Mouse (Mus musculus) limb, embryonic 12.5 days (tissue): Measurements from ENCODE around the gene Adam12. TPM values are rescaled to one million over a fixed set of nuclear protein-coding genes. Genes with fewer than 3 reads are reported as not detected.

Experiments used
- ATAC-seq: fragments of 200-750 bp; cut with Nextera tagmentation; 2 replicates; pipeline ENCODE4 v1.8.0; 2017; ENCODE audit warnings: low read depth, moderate TSS enrichment; ENCODE audit not compliant: insufficient number of reproducible peaks, insufficient read depth, low FRiP score, low TSS enrichment
- H3K27ac ChIP-seq: fragments of 300-500 bp; sonication (generic); 2 replicates; pipeline ENCODE4 v1.5.1; 2016; ENCODE audit warnings: mild to moderate bottlenecking, moderate library complexity
- H3K27me3 ChIP-seq: fragments of 300-500 bp; sonication (generic); 2 replicates; pipeline ENCODE4 v1.6.1; 2016; ENCODE audit warnings: mild to moderate bottlenecking, moderate library complexity
- H3K36me3 ChIP-seq: fragments of 300-500 bp; sonication (generic); 2 replicates; pipeline ENCODE4 v1.6.1; 2016; ENCODE audit warnings: mild to moderate bottlenecking, moderate library complexity
- H3K4me1 ChIP-seq: fragments of 300-500 bp; sonication (generic); replicated peaks from 2 replicates; pipeline ENCODE4 v1.6.1; 2016
- H3K4me2 ChIP-seq: fragments of 300-500 bp; sonication (generic); 2 replicates; pipeline ENCODE4 v1.6.1; 2016; ENCODE audit warnings: mild to moderate bottlenecking, moderate library complexity
- H3K4me3 ChIP-seq: fragments of 300-500 bp; sonication (generic); replicated peaks from 2 replicates; pipeline ENCODE4 v1.5.1; 2016; ENCODE audit warnings: mild to moderate bottlenecking
- H3K9ac ChIP-seq: fragments of 300-500 bp; sonication (generic); replicated peaks from 2 replicates; pipeline ENCODE4 v1.6.1; 2016; ENCODE audit warnings: mild to moderate bottlenecking, moderate library complexity
- H3K9me3 ChIP-seq: fragments of 300-500 bp; sonication (generic); 2 replicates; pipeline ENCODE4 v1.6.1; 2016; ENCODE audit warnings: mild to moderate bottlenecking, moderate library complexity
- WGBS: fragments of 180-500 bp; shearing (Covaris S2); methylation state at CpG from one replicate; pipeline ENCODE4 v1.1.7; 2016; 5-methylcytosine and 5-hydroxymethylcytosine counted together
- polyA plus RNA-seq: library from polyadenylated mRNA; unstranded; fragments of >200 nt; fragmentation: Nextera tagmentation; extraction: Ambion mirVana; gene quantifications from 2 replicates; pipeline ENCODE4 v1.2.1, GENCODE M21; 2016

Gene Adam12
- polyA plus RNA-seq, 1 experiment from 2014 or later: 4.9 TPM

DNA sequence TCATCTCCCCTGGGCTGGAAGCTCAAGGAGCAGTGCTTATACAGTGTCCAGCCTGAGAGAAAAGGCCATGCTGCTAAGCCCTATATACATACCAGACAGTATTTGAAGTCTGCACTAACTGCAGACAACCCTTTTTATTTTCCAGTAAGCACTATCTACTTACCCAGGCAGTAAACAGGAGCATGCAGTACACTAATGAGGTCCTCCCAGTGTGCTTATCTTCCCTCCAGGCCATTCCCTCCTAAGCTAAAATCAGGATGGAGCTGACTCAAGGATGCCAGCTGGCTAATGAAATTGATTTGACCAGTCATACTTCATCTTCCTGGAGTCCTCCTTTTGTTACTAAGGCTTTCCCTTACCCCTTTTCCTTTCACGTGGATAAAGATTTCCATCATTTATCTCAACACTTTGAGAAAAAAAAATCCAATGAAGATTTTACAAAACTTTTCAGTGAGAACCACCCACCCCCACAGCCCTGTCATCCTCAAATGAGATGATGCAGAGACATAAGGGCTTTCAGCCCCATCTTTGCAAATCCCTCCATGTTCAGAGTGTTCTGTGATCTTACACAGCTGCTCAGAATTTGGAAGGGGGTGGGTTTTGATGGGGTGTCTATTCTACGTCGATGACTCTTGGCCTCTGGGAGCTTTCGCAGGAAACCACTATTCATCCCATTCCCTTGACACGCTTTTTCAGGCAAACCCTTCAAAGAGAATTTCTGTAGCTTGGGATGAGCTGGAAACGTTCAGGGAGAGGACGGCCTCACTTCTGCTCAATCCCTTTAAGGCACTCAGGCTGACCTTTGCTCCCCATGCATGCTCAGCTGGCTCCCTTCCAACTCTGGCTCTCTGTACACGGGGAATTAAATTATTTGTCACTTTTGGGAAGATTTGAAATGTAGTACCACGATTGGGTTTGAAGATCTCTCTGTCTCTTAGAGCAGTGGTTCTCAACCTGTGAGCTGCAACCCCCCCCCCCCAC, 277.5 kb downstream of the Adam12 start:
- Histone ChIP-seq H3K36me3 (no peaks in the 10 kb centered on the region), H3K4me2 (no peak overlapping the region), H3K9me3 (no peaks in the 10 kb centered on the region), H3K27me3 (no peaks in the 10 kb centered on the region), H3K9ac (no peak overlapping the region), H3K4me3 (no peak overlapping the region), H3K27ac (no peak overlapping the region), H3K4me1 (no peaks in the 10 kb centered on the region)
- no peak for ATAC-seq
- WGBS: 41% methylated on average over 9 of the region's 9 CpGs

DNA sequence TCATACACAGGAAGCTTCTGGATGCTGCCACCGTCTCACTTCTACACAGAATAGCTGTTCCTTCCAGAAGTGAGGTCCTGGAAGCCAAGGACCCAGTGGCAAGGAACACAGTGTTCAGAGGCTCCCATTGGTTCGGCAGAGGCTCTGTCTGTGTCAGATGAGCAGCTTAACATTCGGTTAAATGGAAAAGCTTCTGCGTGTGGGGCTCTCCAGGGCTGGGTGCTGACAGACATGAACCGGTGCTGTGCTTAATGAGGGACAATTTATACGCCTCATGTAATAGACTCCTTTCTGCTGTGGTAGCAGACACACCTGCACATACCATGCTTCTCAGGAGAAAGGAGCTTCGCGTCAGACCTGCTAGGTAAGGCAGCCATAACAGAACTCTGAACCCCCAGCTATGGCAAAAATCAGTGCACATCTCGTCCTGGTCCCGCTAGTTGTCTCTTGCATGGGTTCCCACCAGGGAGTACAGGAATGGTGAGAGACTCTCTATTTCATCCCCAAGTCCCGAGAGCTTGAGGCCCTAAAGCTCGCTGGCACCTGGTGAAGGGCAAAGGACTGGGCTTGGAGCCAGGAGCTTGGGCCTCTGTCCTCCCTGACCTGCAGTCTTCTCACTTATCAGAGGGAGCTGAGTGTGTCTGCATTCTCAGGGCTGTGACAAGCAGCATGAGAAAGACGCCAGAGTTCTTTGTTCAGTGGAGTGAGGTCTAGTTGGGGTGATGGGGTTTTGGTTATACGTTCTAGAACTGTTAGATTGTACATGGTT, 280.0 kb downstream of the Adam12 start:
- WGBS: 83% methylated on average over 14 of the region's 14 CpGs
- Histone ChIP-seq H3K27me3 (no peaks in the 10 kb centered on the region), H3K9me3 (no peaks in the 10 kb centered on the region), H3K4me2 (no peak overlapping the region), H3K36me3 (no peaks in the 10 kb centered on the region), H3K27ac (no peak overlapping the region), H3K9ac (no peak overlapping the region), H3K4me1 (no peaks in the 10 kb centered on the region), H3K4me3 (no peak overlapping the region)
- ATAC-seq: no peak

DNA sequence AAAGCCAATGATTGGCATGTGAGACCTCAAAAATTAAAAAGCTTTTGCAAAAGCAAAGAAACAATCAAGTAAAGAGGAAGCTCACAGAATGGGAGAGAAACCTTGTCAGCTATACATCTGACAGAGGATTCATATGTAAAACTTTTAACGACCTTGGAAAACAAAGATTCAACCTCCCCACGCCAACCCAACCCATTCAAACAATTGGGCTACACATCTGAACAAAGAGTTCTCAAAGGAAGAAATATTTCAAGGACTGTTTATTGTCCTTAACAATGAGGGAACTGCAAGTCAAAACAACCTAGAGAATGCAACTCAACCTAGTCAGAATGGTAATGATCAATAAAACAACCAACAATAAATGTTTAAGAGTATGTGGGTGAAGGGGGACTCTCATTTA, 284.6 kb downstream of the Adam12 start:
- H3K4me1 ChIP-seq: no peaks in the 10 kb centered on the region
- H3K9ac ChIP-seq: no peak overlapping the region
- 70% methylated on average over 2 of the region's 2 CpGs for WGBS
- H3K9me3 ChIP-seq: no peaks in the 10 kb centered on the region
- H3K4me2 ChIP-seq: no peak overlapping the region
- no peak for ATAC-seq
- no peak overlapping the region for H3K4me3 ChIP-seq
- no peaks in the 10 kb centered on the region for H3K36me3 ChIP-seq
- H3K27me3 ChIP-seq: no peaks in the 10 kb centered on the region
- no peak overlapping the region for H3K27ac ChIP-seq

DNA sequence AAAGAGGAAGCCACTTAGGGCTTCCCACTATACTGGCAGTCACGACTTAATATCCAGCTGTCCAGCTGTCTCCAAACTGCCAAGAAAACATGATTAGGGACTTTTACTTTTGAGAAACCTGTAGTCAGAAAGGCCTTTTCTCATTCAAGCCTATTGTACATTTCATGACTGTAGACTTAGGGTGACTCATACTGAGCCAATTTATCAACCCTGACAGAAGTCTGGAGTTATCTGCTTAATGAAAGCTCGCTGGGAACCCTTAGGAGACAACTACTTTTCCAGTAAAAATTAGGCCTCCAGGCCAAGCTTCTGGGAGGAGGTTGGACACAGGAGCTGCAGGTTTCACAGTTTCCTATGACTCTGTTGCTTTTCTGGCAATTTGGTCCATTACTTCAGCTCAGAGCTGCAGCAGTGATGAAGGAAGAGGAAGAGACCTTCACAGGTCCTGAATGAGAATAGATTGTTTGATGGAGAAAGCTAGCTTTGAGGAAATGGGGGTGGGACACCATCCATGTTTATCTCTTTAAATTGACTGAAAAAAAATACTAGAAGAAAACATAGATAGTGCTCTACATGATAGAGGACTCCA, 285.1 kb downstream of the Adam12 start:
- 45% methylated on average over 2 of the region's 2 CpGs for WGBS
- Histone ChIP-seq H3K9ac (no peak overlapping the region), H3K4me1 (no peaks in the 10 kb centered on the region), H3K4me2 (no peak overlapping the region), H3K9me3 (no peaks in the 10 kb centered on the region), H3K36me3 (no peaks in the 10 kb centered on the region), H3K27ac (no peak overlapping the region), H3K27me3 (no peaks in the 10 kb centered on the region), H3K4me3 (no peak overlapping the region)
- ATAC-seq: no peak

DNA sequence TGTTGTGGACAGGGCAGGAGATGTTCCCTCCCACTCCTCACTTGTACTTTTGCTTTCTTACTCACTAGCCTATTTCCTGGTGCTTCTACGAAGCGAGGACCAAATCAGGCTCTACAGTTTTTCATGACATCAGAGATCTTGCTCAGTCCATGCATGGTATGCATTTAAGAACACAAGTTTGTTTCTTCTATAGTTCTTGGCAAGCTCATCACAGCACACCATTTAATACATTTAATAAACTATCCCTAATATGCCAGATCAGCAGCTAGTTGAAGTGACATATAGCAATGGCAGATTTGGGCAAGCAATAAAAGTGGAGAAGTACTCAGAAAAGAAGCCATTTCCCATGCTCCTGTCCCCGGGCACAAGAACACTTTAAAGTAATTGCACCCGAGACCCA, 285.8 kb downstream of the Adam12 start:
- ATAC-seq: no peak
- Histone ChIP-seq H3K4me1 (no peaks in the 10 kb centered on the region), H3K27ac (no peak overlapping the region), H3K27me3 (no peaks in the 10 kb centered on the region), H3K36me3 (no peaks in the 10 kb centered on the region), H3K9ac (no peak overlapping the region), H3K9me3 (no peaks in the 10 kb centered on the region), H3K4me3 (no peak overlapping the region), H3K4me2 (no peak overlapping the region)
- 62% methylated on average over 4 of the region's 4 CpGs for WGBS

DNA sequence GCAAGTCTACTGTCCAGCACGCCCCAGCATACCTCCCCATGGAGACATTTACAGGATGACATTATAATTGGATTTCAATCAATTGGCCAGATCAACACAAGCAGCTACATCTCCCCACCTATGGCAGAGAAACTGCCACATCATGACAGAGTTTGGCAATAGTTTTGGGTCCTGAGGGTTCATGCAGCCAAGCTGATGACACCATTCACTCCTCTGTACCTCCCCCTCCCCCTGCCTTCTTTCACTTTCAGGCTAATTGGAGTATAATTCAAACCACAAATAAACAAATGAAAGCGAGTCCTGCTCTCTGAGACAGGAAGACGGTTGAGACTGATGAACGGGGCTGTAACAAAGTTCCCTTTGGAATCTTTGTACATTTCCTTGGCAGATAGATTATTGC, 291.5 kb downstream of the Adam12 start:
- WGBS: 55% methylated on average over 4 of the region's 4 CpGs
- H3K4me3 ChIP-seq: no peak overlapping the region
- no peak for ATAC-seq
- H3K9me3 ChIP-seq: no peaks in the 10 kb centered on the region
- H3K4me1 ChIP-seq: no peaks in the 10 kb centered on the region
- H3K4me2 ChIP-seq: no peak overlapping the region
- H3K9ac ChIP-seq: no peak overlapping the region
- no peak overlapping the region for H3K27ac ChIP-seq
- H3K27me3 ChIP-seq: peaks cover 3% of the 10 kb centered on the region; the same call in 1 of the 2 replicates
- no peaks in the 10 kb centered on the region for H3K36me3 ChIP-seq

DNA sequence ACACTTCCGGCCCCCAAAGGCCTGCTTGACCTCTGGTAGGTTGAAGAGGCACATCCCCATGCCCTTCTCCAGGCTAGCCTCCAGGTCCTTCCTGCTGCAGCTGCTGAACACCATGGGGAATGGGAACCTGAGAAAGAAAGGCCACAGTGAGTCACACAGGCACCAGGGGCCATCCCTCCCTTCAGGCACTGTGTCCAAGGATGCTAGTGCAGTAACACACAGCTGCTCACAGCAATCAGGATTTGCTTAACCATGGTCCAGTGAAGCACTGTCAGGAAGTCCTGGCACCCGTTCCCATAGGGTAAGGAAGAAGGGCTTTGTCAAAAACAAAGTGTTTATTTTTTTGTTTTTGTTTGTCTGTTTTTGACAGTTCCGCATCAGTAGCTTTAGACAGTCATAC, 294.5 kb downstream of the Adam12 start:
- Histone ChIP-seq H3K4me3 (no peak overlapping the region), H3K9me3 (no peaks in the 10 kb centered on the region), H3K4me1 (peaks cover 7% of the 10 kb centered on the region), H3K27ac (no peak overlapping the region), H3K36me3 (no peaks in the 10 kb centered on the region), H3K9ac (no peak overlapping the region), H3K27me3 (peaks cover 3% of the 10 kb centered on the region; the same call in 1 of the 2 replicates), H3K4me2 (no peak overlapping the region)
- no peak for ATAC-seq
- 86% methylated on average over 3 of the region's 3 CpGs for WGBS

DNA sequence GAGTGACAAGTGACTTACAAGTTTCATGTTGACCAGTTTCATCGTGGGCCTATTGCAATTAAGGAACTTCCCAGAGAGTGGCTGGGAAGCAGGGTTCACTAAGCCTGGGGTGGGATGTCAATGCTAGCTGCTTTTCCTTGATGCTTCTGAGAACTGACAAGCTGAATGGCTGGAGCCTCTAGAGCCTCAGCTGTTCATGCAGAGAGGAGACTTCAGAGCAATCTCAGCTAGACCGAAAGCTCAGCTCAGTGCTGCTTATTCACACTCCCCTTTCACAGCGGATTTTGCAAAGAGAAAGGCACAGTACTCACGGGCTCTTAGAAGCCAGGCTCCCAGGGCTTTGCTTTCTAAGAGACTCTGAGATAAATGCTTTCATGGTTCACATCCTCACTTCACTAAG, 295.6 kb downstream of the Adam12 start:
- Histone ChIP-seq H3K27ac (no peak overlapping the region), H3K9me3 (no peaks in the 10 kb centered on the region)

DNA sequence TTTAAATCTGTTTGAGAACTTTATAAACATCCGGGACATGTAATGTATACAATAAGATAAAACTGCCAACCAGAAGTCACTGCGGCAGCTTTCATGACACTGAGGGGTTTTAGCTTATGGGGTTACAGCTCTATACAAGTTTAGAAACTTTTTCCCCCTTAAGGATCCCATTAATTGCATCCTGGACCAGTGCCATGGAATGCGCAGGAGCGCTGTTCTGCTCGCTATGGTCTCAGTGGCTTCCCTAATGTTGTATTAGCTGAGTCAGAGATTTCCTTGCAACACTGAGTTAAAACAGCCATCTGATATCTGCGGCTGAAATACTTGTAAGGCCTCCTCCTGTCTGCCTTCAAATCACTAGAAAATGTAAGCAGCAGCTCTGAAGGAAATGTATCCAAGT, 298.6 kb downstream of the Adam12 start:
- Histone ChIP-seq H3K9me3 (no peaks in the 10 kb centered on the region), H3K4me1 (peaks cover 7% of the 10 kb centered on the region), H3K4me2 (no peak overlapping the region), H3K36me3 (no peaks in the 10 kb centered on the region), H3K27me3 (no peaks in the 10 kb centered on the region; the same call in 1 of the 2 replicates), H3K4me3 (no peak overlapping the region), H3K9ac (no peak overlapping the region), H3K27ac (no peak overlapping the region)
- 37% methylated on average over 6 of the region's 6 CpGs for WGBS
- no peak; the same call in 1 of the 2 replicates for ATAC-seq

More for the DNA sequence above, 295.6 kb downstream of the Adam12 start:
- no peaks in the 10 kb centered on the region for H3K36me3 ChIP-seq
- H3K4me3 ChIP-seq: no peak overlapping the region
- no peak overlapping the region for H3K9ac ChIP-seq
- no peak overlapping the region for H3K4me2 ChIP-seq
- 80% methylated on average over 4 of the region's 4 CpGs for WGBS
- H3K27me3 ChIP-seq: peaks cover 3% of the 10 kb centered on the region; the same call in 1 of the 2 replicates
- H3K4me1 ChIP-seq: peaks cover 7% of the 10 kb centered on the region
- ATAC-seq: no peak

DNA sequence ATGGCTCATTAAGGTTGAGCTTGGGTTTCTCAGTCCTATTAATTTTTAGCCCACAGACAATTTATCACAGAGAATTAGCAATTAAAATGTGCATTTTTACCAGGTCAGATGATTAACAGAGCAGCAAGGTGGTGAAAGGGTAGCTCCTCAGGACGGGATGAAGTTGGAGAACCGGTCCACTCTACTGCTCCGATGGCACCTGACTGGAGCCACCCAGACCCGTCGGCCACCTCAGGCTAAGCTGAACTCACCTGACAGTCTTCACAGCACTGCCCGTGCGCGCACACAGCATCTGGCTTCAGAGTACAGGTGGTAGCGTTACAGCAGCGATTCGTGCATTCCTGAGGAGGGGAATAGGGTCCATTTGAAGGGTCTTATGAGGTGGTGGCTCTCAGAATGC, 300.5 kb downstream of the Adam12 start:
- Histone ChIP-seq H3K9me3 (no peaks in the 10 kb centered on the region), H3K27me3 (no peaks in the 10 kb centered on the region; the same call in 1 of the 2 replicates), H3K4me3 (no peak overlapping the region), H3K36me3 (no peaks in the 10 kb centered on the region), H3K9ac (no peak overlapping the region), H3K4me1 (peaks cover 7% of the 10 kb centered on the region), H3K4me2 (no peak overlapping the region), H3K27ac (no peak overlapping the region)
- 92% methylated on average over 11 of the region's 11 CpGs for WGBS
- ATAC-seq: no peak

DNA sequence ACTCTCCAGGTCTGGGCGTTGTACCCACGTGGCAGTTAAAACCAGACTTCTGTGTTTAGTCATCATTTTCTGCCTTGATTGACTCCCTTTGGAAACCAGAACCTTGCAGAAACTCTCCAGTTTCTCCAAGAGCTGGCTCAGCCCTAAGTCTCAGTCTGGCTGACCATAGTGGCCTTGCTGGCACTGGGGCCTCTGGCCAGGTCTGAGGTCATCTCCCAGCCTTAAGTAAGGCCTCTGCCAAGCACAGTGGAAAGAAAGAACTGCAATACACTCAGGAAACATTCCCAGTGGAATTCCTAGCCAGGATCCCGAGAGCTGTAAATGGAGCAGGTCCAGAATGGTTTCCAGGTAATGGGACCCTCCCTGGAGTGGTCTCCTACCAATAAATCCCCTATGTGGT, 303.0 kb downstream of the Adam12 start:
- 89% methylated on average over 3 of the region's 3 CpGs for WGBS
- no peak for ATAC-seq

More for the DNA sequence above, 303.0 kb downstream of the Adam12 start:
- H3K4me1 ChIP-seq: peaks cover 7% of the 10 kb centered on the region
- H3K9ac ChIP-seq: no peak overlapping the region
- H3K27ac ChIP-seq: no peak overlapping the region
- H3K36me3 ChIP-seq: no peaks in the 10 kb centered on the region
- no peak overlapping the region for H3K4me2 ChIP-seq
- no peaks in the 10 kb centered on the region for H3K9me3 ChIP-seq
- H3K4me3 ChIP-seq: no peak overlapping the region
- H3K27me3 ChIP-seq: no peaks in the 10 kb centered on the region; the same call in 1 of the 2 replicates
